Mouse (Mus musculus) kidney, adult 2 months (tissue): ENCODE measurements at regions not wholly inside any gene's neighbourhood (a gene's known extent, or its start where the extent isn't known, plus 50 kb on each side); places are given as distances from the start of the nearest gene placed in this dataset.

Source experiments
- DNase-seq: peaks from one replicate; pipeline ENCODE4 v3.0.0; 2021
- H3K27ac ChIP-seq: fragments of 200-500 bp; 2 replicates; pipeline ENCODE4 v1.5.1; 2012; ENCODE audit warnings: low read depth, low read length, control low read depth, inconsistent platforms; ENCODE audit not compliant: insufficient read depth
- H3K27me3 ChIP-seq: fragments of 200-500 bp; replicated peaks from 2 replicates; pipeline ENCODE4 v1.6.1; 2012; ENCODE audit warnings: mild to moderate bottlenecking, moderate library complexity, low read length, inconsistent platforms; ENCODE audit not compliant: control insufficient read depth, insufficient read depth
- H3K36me3 ChIP-seq: fragments of 200-500 bp; 2 replicates; pipeline ENCODE4 v1.6.1; 2012; ENCODE audit warnings: mild to moderate bottlenecking, moderate library complexity, low read length, inconsistent platforms; ENCODE audit not compliant: control insufficient read depth, insufficient read depth
- H3K4me1 ChIP-seq: fragments of 200-500 bp; 2 replicates; pipeline ENCODE4 v1.6.1; 2011; ENCODE audit warnings: low read length; ENCODE audit not compliant: control insufficient read depth, insufficient read depth
- H3K4me3 ChIP-seq: fragments of 200-500 bp; 2 replicates; pipeline ENCODE4 v1.5.1; 2011; ENCODE audit warnings: mild to moderate bottlenecking, low read depth, low read length, control low read depth; ENCODE audit not compliant: insufficient read depth
- CTCF ChIP-seq: fragments of 200-500 bp; conservative IDR thresholded peaks from 2 replicates; pipeline ENCODE4 v1.5.1; 2011; ENCODE audit warnings: low read depth, mild to moderate bottlenecking, control low read depth, low read length, moderate library complexity, mixed read lengths; ENCODE audit not compliant: insufficient read depth, insufficient read length
- POLR2A ChIP-seq: fragments of 200-500 bp; IDR thresholded peaks from one replicate; pipeline ENCODE4 v1.6.1; 2011; ENCODE audit warnings: low read depth, low read length, control low read depth
- WGBS: fragments of 180-500 bp; shearing (Covaris S2); methylation state at CpG from one replicate; pipeline ENCODE4 v1.1.7; 2018; 5-methylcytosine and 5-hydroxymethylcytosine counted together

DNA sequence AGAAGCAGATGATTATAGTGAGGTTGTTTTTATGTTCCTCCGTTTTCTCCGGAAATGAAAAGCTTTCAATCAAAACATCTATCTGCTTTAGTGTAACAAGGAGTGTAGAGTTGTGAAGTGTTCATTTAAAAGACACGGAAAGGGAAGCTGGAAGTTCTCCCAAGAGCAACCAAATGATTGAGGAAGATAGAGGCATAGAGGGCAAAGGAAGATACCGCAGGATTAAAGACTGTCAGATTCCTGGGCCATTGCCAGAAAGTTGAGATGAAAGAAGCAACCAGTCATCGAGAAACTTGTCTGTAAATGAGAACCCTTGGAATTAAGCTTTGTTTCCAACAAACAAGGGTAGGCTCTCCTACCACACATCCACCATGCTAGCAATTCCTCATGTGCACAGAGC is 198.1 kb upstream of the Sesn3 start:
- no peak for DNase-seq
- Histone ChIP-seq H3K4me3 (no peak overlapping the region), H3K4me1 (no peaks in the 10 kb centered on the region), H3K27ac (no peak overlapping the region), H3K27me3 (no peaks in the 10 kb centered on the region), H3K36me3 (no peaks in the 10 kb centered on the region)
- WGBS = 54% methylated on average over 5 of the region's 5 CpGs
- TF ChIP-seq CTCF (no peak), POLR2A (no peak)

DNA sequence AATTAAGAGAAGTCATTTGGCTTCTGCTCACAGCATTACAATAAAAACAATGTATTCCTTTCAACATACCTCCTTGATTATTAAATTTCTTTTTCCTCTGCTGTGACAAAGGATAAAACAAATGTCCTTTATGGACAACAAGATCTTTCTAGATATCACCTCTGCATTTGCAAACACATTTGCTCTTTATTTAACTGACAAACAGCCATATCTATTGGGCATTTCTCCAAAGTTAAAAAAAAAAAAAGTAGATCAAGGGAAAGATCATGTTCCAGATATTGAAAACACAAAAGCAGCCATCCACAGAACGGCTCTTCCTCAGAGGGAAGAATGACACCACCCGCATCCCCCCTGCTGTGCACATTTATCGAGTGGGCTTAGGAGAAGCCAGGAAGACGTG is 193.7 kb upstream of the Sesn3 start:
- Histone ChIP-seq H3K27ac (no peak overlapping the region), H3K4me1 (no peaks in the 10 kb centered on the region), H3K4me3 (no peak overlapping the region), H3K36me3 (no peaks in the 10 kb centered on the region), H3K27me3 (no peaks in the 10 kb centered on the region)
- WGBS = 41% methylated on average over 4 of the region's 4 CpGs
- no peak for TF ChIP-seq POLR2A
- no peak for DNase-seq

DNA sequence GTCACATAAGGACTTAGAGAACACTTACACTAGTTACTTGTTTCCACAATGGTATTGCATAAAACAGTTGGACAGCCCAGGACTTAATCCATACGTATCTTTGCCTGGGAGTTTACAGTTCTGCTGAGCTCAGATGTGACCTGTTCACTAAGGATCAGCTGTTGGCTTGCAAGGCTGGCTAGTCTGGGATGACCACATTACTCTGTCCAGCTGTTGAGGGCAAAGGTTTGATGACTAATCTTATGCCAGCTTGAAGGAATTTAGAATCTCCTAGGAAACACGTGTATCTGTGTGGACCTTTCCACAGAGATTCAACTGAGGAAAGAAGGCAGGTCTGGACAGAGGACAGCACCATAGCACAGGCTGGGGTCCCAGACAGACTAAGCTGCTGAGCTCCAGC is 188.7 kb upstream of the Sesn3 start:
- 33% methylated on average over 2 of the region's 2 CpGs for WGBS
- Histone ChIP-seq H3K27me3 (no peaks in the 10 kb centered on the region), H3K27ac (no peak overlapping the region), H3K4me3 (no peak overlapping the region), H3K36me3 (no peaks in the 10 kb centered on the region), H3K4me1 (peaks cover 5% of the 10 kb centered on the region; the same call in 1 of the 2 replicates)
- peak; percentile 56 for DNase-seq
- no peak for TF ChIP-seq CTCF
- TF ChIP-seq POLR2A = no peak

DNA sequence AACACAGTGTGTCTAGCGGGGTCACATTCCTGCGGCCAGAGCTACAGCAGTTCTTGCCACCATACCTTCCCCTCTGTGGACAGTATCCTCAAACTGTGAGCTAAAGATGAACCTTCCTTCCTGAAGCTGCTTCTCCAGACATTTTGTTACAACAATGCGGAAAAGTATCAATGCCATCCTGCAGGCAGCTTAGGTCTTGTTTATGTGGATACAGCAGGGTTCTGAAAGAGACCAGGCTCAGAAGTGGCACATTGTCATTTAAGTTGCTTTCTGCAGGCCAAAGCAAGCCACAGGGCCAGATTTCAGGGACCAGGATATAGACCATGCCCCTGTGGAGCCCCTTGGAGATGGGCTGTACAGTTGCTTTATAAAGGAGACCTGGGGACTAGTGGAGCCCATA is 188.3 kb upstream of the Sesn3 start:
- Histone ChIP-seq H3K4me1 (peaks cover 5% of the 10 kb centered on the region; the same call in 1 of the 2 replicates), H3K4me3 (no peak overlapping the region), H3K27me3 (no peaks in the 10 kb centered on the region), H3K27ac (no peak overlapping the region), H3K36me3 (no peaks in the 10 kb centered on the region)
- no peak for DNase-seq
- WGBS = 85% methylated on average over 3 of the region's 3 CpGs
- TF ChIP-seq CTCF = no peak
- TF ChIP-seq POLR2A = no peak

DNA sequence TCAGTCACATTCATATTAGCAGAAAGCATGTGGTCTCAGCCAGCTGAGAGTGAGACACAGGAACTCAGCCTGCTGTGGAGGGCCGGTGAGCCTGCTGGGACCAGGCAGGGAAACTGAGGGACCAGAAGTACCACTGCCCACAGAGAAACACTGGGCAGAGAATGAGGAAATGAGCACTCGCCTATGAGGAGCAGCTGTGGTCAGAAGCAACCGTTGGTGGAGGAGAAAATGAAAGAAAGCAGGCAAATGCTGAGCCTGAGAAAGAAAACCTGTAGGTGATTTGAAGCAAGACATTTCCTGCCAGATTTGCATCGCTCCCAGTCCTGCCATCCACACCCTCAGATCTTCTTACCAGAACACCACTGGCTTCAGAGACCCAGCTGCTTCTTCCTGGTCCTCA is 187.0 kb upstream of the Sesn3 start:
- Histone ChIP-seq H3K27ac (no peak overlapping the region), H3K4me3 (no peak overlapping the region), H3K27me3 (no peaks in the 10 kb centered on the region), H3K4me1 (peaks cover 5% of the 10 kb centered on the region; the same call in 1 of the 2 replicates), H3K36me3 (no peaks in the 10 kb centered on the region)
- TF ChIP-seq CTCF (no peak), POLR2A (no peak)
- no peak for DNase-seq
- WGBS = 69% methylated on average over 4 of the region's 4 CpGs

DNA sequence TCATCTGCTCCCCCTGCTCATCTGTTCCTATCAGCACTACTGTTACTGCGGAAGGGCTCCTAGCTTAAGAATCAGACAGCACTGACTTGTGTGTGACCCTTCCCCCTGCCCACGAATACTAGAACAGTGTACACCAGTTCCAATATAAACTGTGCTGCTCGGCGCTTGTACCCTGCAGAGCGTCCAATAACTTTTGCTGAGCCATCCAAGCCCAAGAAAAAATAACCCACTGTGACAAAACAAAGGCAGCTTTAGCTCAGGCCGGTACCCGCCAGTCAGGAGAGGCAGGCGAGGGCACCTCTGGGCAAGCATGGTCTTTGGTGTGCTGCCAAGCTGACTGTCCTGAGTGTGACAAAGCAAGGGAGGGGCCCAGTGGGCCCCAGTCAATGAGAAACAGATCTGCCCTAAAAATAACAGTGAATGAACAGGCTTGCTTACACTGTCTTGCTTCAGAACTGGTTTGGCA is 185.0 kb upstream of the Sesn3 start:
- Histone ChIP-seq H3K4me3 (no peak overlapping the region), H3K27me3 (no peaks in the 10 kb centered on the region), H3K36me3 (no peaks in the 10 kb centered on the region), H3K27ac (no peak overlapping the region), H3K4me1 (peaks cover 5% of the 10 kb centered on the region; the same call in 1 of the 2 replicates)
- TF ChIP-seq POLR2A (no peak), CTCF (no peak)
- DNase-seq = peak; percentile 56
- 34% methylated on average over 8 of the region's 8 CpGs for WGBS

DNA sequence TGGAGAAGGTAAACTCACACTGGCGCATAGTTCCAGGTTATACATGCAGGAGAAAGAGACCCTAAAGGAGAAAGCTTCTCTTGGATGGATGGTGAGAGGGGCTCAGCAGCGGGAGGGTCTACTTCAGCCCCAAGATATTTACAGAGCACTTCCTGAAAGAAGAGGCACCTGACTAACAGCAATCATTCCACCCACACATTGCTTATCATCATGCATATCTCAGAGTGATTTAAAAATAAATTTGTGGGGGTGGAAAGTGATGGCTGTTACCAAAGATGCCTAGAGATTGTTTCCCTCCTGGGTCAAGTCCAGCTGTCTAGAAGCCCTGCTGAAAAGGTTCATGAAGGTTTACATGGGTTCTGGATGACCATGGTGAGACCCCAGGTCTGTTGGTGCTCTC is 184.4 kb upstream of the Sesn3 start:
- TF ChIP-seq POLR2A (no peak), CTCF (no peak)
- H3K36me3 ChIP-seq = no peaks in the 10 kb centered on the region
- H3K4me1 ChIP-seq = peaks cover 5% of the 10 kb centered on the region; the same call in 1 of the 2 replicates
- DNase-seq = no peak
- WGBS = 86% methylated on average over 2 of the region's 2 CpGs
- no peak overlapping the region for H3K4me3 ChIP-seq
- H3K27ac ChIP-seq = no peak overlapping the region
- H3K27me3 ChIP-seq = no peaks in the 10 kb centered on the region
